Mouse (Mus musculus) hindbrain, embryonic 11.5 days (tissue): ENCODE results near the gene Gria1. TPM values are rescaled to one million over a fixed set of nuclear protein-coding genes. Genes with fewer than 3 reads are reported as not detected.

Source experiments
- ATAC-seq: fragments of 200-750 bp; cut with Nextera tagmentation; 2 replicates; pipeline ENCODE4 v1.8.0; 2017; ENCODE audit warnings: mild to moderate bottlenecking, moderate TSS enrichment, moderate library complexity; ENCODE audit not compliant: low FRiP score
- DNase-seq: peaks from one replicate; pipeline ENCODE4 v3.0.0-alpha.2; 2015; ENCODE audit warnings: low spot score
- H3K27ac ChIP-seq: fragments of 300-500 bp; sonication (generic); 2 replicates; pipeline ENCODE4 v1.5.1; 2014; ENCODE audit warnings: mild to moderate bottlenecking, low read depth, low read length
- H3K27me3 ChIP-seq: fragments of 300-500 bp; sonication (generic); 2 replicates; pipeline ENCODE4 v1.6.1; 2014; ENCODE audit warnings: mild to moderate bottlenecking, low read length, moderate library complexity, mixed read lengths; ENCODE audit not compliant: control insufficient read depth, insufficient read depth
- H3K36me3 ChIP-seq: fragments of 300-500 bp; sonication (generic); 2 replicates; pipeline ENCODE4 v1.6.1; 2014; ENCODE audit warnings: mild to moderate bottlenecking, low read length, moderate library complexity, mixed read lengths; ENCODE audit not compliant: control insufficient read depth, insufficient read depth
- H3K4me1 ChIP-seq: fragments of 300-500 bp; sonication (generic); replicated peaks from 2 replicates; pipeline ENCODE4 v1.6.1; 2014; ENCODE audit warnings: low read length, mixed read lengths; ENCODE audit not compliant: control insufficient read depth, insufficient read depth
- H3K4me2 ChIP-seq: fragments of 300-500 bp; sonication (generic); replicated peaks from 2 replicates; pipeline ENCODE4 v1.6.1; 2014; ENCODE audit warnings: mild to moderate bottlenecking, low read depth, low read length
- H3K4me3 ChIP-seq: fragments of 300-500 bp; sonication (generic); 2 replicates; pipeline ENCODE4 v1.5.1; 2014; ENCODE audit warnings: low read depth, low read length
- H3K9ac ChIP-seq: fragments of 300-500 bp; sonication (generic); 2 replicates; pipeline ENCODE4 v1.6.1; 2014; ENCODE audit warnings: low read depth, low read length
- H3K9me3 ChIP-seq: fragments of 300-500 bp; sonication (generic); 2 replicates; pipeline ENCODE4 v1.6.1; 2016; ENCODE audit warnings: low read length; ENCODE audit not compliant: control insufficient read depth
- WGBS: fragments of 180-500 bp; shearing (Covaris S2); extraction: QIAGEN DNeasy Blood & Tissue Kit; methylation state at CpG from one replicate; pipeline ENCODE4 v1.1.7; 2014; 5-methylcytosine and 5-hydroxymethylcytosine counted together
- polyA plus RNA-seq: library from polyadenylated mRNA; unstranded; fragments of >200 nt; fragmentation: Nextera tagmentation; extraction: Ambion mirVana; gene quantifications from 2 replicates; pipeline ENCODE4 v1.2.1, GENCODE M21; 2014

The Gria1 gene
- polyA plus RNA-seq, 1 experiment from 2014 or later: 2.8 TPM

DNA sequence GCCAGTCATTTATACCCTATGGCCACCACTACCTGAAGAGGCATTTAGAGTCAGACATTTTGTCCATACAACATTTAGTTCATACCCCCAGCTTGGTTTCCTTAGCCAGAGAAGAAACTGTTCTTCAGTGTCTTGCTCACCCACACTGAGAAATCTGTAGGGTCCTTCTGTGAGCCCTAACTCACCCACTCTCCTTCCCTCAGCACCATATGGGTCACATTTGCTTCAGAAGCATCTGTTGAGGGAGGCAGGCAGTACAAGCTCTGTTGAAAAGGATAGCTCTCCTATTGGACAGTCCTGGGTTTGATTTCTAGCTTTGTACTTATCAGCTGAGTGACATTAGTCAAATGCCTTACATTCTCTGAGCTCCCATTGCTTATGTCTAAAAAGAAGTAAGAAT, 196.1 kb downstream of the Gria1 start:
- Histone ChIP-seq H3K27me3 (no peaks in the 10 kb centered on the region), H3K9ac (no peak overlapping the region), H3K4me3 (no peak overlapping the region), H3K4me2 (no peak overlapping the region), H3K9me3 (no peaks in the 10 kb centered on the region), H3K27ac (no peak overlapping the region), H3K36me3 (no peaks in the 10 kb centered on the region), H3K4me1 (no peaks in the 10 kb centered on the region)
- DNase-seq (no peak), ATAC-seq (no peak)

DNA sequence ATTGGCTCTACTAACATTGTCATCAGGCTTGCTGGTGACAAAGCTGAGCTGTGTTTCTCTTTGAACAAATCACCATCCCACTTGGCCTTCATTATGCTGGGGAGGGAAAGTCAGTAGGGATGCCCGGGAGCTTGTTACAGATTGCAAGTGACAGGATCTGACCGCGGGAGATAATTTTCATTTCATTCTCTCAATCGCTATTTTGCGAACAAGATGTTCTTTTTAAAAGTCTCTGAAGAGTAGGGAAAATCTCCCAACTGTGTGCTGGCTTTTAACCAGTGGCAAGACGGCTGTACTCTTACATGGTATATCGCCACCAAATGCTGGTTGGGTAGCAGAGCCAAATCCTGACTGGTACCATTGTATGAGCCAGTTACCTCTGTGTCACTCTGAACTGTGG, 202.9 kb downstream of the Gria1 start:
- ATAC-seq (no peak), DNase-seq (no peak)
- no peaks in the 10 kb centered on the region for H3K36me3 ChIP-seq
- H3K27me3 ChIP-seq: no peaks in the 10 kb centered on the region
- H3K9me3 ChIP-seq: no peaks in the 10 kb centered on the region
- H3K27ac ChIP-seq: no peak overlapping the region
- no peak overlapping the region for H3K4me3 ChIP-seq
- H3K4me1 ChIP-seq: no peaks in the 10 kb centered on the region
- WGBS: 94% methylated on average over 7 of the region's 7 CpGs
- H3K4me2 ChIP-seq: no peak overlapping the region
- H3K9ac ChIP-seq: no peak overlapping the region

- no peak for ATAC-seq
Measured at GRCm38 (mm10) chr11:57214583-57214982, 203.4 kb downstream of the Gria1 start.

DNA sequence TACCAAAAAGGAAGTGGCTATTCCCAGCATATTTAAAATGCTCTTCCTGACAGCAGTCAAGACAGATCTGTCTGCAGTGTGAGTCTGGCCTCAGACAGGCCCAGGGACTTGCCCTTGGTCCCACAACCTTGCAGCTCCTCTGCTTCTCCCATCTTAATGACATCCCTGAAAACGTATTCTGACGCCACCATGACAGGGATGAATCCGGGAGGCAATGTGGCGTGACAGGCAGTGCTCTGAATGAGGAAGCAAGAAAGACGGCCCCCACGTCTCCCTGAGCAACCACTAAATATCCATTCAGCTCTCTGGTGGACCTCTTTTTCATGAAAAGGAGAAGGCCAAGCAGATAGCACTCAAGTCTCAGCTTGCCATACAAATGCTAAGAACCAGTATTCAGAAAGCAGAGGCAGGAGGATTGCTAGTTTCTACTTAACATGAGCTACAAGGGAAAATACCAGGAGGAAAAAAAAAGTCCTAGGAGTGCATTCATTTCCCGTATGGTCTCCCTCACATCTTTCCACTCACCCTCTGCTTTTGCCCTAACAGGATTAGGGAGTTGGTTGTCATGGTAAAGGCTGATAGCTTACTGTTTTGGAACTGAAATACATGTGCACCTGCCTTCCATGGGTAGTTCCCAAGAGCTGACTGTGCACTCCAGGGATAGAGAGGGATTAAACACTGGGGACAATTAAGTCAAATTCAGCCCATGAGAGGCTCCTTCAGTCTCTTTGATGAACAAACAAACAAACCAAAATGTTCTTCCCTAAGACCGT, 211.8 kb downstream of the Gria1 start:
- Histone ChIP-seq H3K9me3 (no peaks in the 10 kb centered on the region), H3K4me3 (no peak overlapping the region), H3K4me2 (no peak overlapping the region), H3K4me1 (no peaks in the 10 kb centered on the region), H3K27ac (no peak overlapping the region), H3K27me3 (no peaks in the 10 kb centered on the region), H3K36me3 (no peaks in the 10 kb centered on the region), H3K9ac (no peak overlapping the region)
- DNase-seq: no peak
- 35% methylated on average over 8 of the region's 8 CpGs for WGBS
- ATAC-seq: no peak

More at GRCm38 (mm10) chr11:57214583-57214982, 203.4 kb downstream of the Gria1 start:
- H3K27ac ChIP-seq: no peak overlapping the region
- no peaks in the 10 kb centered on the region for H3K36me3 ChIP-seq
- H3K9me3 ChIP-seq: no peaks in the 10 kb centered on the region
- 85% methylated on average over 5 of the region's 5 CpGs for WGBS
- H3K9ac ChIP-seq: no peak overlapping the region
- H3K4me1 ChIP-seq: no peaks in the 10 kb centered on the region
- no peaks in the 10 kb centered on the region for H3K27me3 ChIP-seq
- no peak for DNase-seq
- no peak overlapping the region for H3K4me3 ChIP-seq
- H3K4me2 ChIP-seq: no peak overlapping the region

GRCm38 (mm10) chr11:57235446-57235845, 224.3 kb downstream of the Gria1 start:
- Histone ChIP-seq H3K4me1 (peaks cover 2% of the 10 kb centered on the region; the same call in 1 of the 2 replicates), H3K36me3 (no peaks in the 10 kb centered on the region), H3K4me3 (no peak overlapping the region), H3K27me3 (no peaks in the 10 kb centered on the region), H3K27ac (no peak overlapping the region), H3K9me3 (no peaks in the 10 kb centered on the region), H3K9ac (no peak overlapping the region), H3K4me2 (no peak overlapping the region)
- 85% methylated on average over 2 of the region's 2 CpGs for WGBS
- DNase-seq (no peak), ATAC-seq (no peak)

DNA sequence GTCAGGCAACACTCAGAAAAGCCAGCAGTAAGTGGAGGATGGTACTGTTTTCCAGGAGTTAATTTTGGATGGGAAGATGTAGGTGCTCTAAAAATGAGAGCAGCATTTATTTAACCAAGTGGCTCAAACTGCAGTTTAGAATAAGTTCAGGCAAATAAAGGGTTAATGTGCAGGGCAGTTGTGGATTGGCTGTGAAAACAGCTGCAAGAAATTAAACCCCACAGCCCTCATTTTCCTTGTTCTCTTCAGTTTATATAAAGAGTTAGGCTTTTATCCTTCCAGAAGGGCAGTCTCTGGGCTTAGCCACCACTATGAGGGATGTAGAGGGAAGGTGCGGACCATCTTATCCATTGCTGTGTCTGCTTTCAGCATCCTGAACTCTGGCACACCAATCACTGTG, 225.2 kb downstream of the Gria1 start:
- DNase-seq: no peak
- Histone ChIP-seq H3K4me2 (no peak overlapping the region), H3K9me3 (no peaks in the 10 kb centered on the region), H3K4me1 (peaks cover 2% of the 10 kb centered on the region; the same call in 1 of the 2 replicates), H3K4me3 (no peak overlapping the region), H3K36me3 (no peaks in the 10 kb centered on the region), H3K27me3 (no peaks in the 10 kb centered on the region), H3K27ac (no peak overlapping the region), H3K9ac (no peak overlapping the region)
- no peak for ATAC-seq
- 67% methylated on average over 1 of the region's 1 CpGs for WGBS

DNA sequence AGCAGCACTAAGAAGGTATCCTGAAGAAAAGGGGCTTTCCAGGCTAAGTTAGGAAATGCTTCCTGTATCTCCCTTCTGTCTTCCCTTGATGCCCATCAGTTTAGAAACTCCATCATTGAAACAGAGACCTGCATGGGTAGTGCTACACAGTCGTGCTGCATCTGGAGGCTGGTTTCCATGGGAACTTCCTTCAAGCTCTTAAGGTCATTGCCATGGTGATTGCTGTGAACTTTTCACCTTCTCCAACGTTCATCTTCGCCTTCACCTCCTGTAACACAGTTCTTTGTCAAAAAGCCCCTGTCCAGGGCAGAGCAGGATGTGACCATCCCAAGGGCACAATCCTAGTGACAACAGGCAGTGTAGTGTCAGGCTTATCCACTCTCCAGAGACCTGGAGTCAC, 228.6 kb downstream of the Gria1 start:
- Histone ChIP-seq H3K9ac (no peak overlapping the region), H3K9me3 (no peaks in the 10 kb centered on the region), H3K27ac (no peak overlapping the region), H3K4me1 (peaks cover 2% of the 10 kb centered on the region; the same call in 1 of the 2 replicates), H3K27me3 (no peaks in the 10 kb centered on the region), H3K36me3 (no peaks in the 10 kb centered on the region), H3K4me2 (no peak overlapping the region), H3K4me3 (no peak overlapping the region)
- WGBS: 19% methylated on average over 3 of the region's 3 CpGs
- DNase-seq (peak; percentile 41), ATAC-seq (no peak)

GRCm38 (mm10) chr11:57243835-57244234, 232.6 kb downstream of the Gria1 start:
- Histone ChIP-seq H3K4me1 (peaks cover 2% of the 10 kb centered on the region; the same call in 1 of the 2 replicates), H3K27me3 (no peaks in the 10 kb centered on the region), H3K36me3 (no peaks in the 10 kb centered on the region), H3K27ac (no peak overlapping the region), H3K4me2 (no peak overlapping the region), H3K9ac (no peak overlapping the region), H3K4me3 (no peak overlapping the region), H3K9me3 (no peaks in the 10 kb centered on the region)
- ATAC-seq (no peak), DNase-seq (no peak)

DNA sequence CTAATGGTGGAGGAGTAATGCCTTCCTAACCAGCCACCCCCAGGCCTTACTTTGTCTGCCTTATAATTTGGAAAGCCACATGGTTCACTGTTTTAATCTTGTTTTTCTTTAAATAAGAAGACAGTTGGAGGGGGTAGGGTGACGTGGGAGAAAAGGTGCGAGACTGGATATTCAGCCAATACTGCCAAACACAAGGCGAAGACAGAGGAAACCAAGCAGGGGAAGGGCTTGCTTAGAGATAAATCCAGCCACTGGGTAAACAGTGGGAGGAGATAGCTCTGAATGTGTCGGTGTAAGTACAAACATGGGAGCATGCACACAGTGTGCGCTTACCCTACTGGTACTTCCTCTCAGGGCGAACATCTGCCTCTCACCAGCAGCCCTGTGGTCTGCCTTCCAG, 233.4 kb downstream of the Gria1 start:
- 88% methylated on average over 6 of the region's 6 CpGs for WGBS
- no peak for ATAC-seq

More for the DNA sequence above, 233.4 kb downstream of the Gria1 start:
- Histone ChIP-seq H3K36me3 (no peaks in the 10 kb centered on the region), H3K4me1 (peaks cover 2% of the 10 kb centered on the region; the same call in 1 of the 2 replicates), H3K4me2 (no peak overlapping the region), H3K27me3 (no peaks in the 10 kb centered on the region), H3K9ac (no peak overlapping the region), H3K27ac (no peak overlapping the region), H3K4me3 (no peak overlapping the region), H3K9me3 (no peaks in the 10 kb centered on the region)
- no peak for DNase-seq
